Mouse (Mus musculus) lung, embryonic 14.5 days (tissue): ENCODE data around the gene Papss2. TPM values are rescaled to one million over a fixed set of nuclear protein-coding genes. Genes with fewer than 3 reads are reported as not detected.

Source experiments
- ATAC-seq: fragments of 200-750 bp; cut with Nextera tagmentation; 2 replicates; pipeline ENCODE4 v1.8.0; 2017; ENCODE audit warnings: mild to moderate bottlenecking, moderate TSS enrichment, moderate library complexity; ENCODE audit not compliant: insufficient read depth
- DNase-seq: peaks from one replicate; pipeline ENCODE4 v3.0.0-alpha.2; 2015
- H3K27ac ChIP-seq: fragments of 300-500 bp; sonication (generic); 2 replicates; pipeline ENCODE4 v1.5.1; 2014; ENCODE audit warnings: low read depth, mild to moderate bottlenecking, moderate library complexity
- H3K27me3 ChIP-seq: fragments of 300-500 bp; sonication (generic); 2 replicates; pipeline ENCODE4 v1.6.1; 2014; ENCODE audit warnings: low read length, control low read depth; ENCODE audit not compliant: insufficient read depth
- H3K36me3 ChIP-seq: fragments of 300-500 bp; sonication (generic); 2 replicates; pipeline ENCODE4 v1.6.1; 2014; ENCODE audit warnings: control low read depth; ENCODE audit not compliant: insufficient read depth
- H3K4me1 ChIP-seq: fragments of 300-500 bp; sonication (generic); 2 replicates; pipeline ENCODE4 v1.6.1; 2014; ENCODE audit warnings: antibody characterized with exemption, control low read depth; ENCODE audit not compliant: insufficient read depth
- H3K4me2 ChIP-seq: fragments of 300-500 bp; sonication (generic); 2 replicates; pipeline ENCODE4 v1.6.1; 2014; ENCODE audit warnings: mild to moderate bottlenecking
- H3K4me3 ChIP-seq: fragments of 300-500 bp; sonication (generic); 2 replicates; pipeline ENCODE4 v1.5.1; 2014; ENCODE audit warnings: low read depth, low read length
- H3K9ac ChIP-seq: fragments of 300-500 bp; sonication (generic); 2 replicates; pipeline ENCODE4 v1.6.1; 2014
- H3K9me3 ChIP-seq: fragments of 300-500 bp; sonication (generic); 2 replicates; pipeline ENCODE4 v1.6.1; 2016; ENCODE audit warnings: low read depth, low read length, control low read depth
- CTCF ChIP-seq: IDR thresholded peaks from 2 replicates; pipeline ENCODE4 v1.5.1; 2016; ENCODE audit warnings: antibody characterized with exemption, low read depth
- WGBS: fragments of 180-500 bp; shearing (Covaris S2); extraction: QIAGEN DNeasy Blood & Tissue Kit; methylation state at CpG from one replicate; pipeline ENCODE4 v1.1.7; 2014; 5-methylcytosine and 5-hydroxymethylcytosine counted together
- polyA plus RNA-seq: library from polyadenylated mRNA; unstranded; fragments of >200 nt; fragmentation: Nextera tagmentation; extraction: Ambion mirVana; gene quantifications from 2 replicates; pipeline ENCODE4 v1.2.1, GENCODE M21; 2014

Papss2 gene
- polyA plus RNA-seq, 1 experiment from 2014 or later = 3.4 TPM

DNA sequence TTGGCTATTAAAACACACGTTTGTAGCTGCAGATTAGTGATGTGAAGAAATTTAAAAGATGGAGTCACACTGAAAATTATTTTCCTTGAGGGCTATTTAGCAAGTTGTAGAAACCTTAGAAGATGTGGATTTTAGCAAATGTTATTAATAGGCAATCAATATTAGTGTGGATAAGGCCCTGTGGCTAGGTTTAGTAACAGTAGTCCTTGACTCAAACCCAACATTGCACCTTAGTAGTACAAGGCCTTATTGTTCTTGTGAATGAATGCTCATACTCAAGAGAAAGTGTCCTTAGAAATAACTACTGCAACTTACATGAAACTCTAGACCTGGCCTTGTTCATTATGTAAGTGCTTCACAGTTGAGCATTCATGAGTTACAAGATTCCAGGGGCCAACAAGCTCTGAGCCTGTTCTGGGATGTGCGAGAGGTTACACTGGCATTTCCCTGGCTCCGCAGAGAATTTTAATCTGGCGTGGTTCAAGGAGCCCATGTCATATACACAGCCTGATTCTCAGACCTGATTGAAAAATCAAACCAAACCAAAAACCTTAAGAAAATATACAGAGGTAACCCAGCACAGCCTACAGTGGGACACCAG, 10.7 kb downstream of the Papss2 start:
- no peak overlapping the region for H3K4me3 ChIP-seq
- 51% methylated on average over 4 of the region's 4 CpGs for WGBS
- H3K9ac ChIP-seq = no peak overlapping the region
- no peak for ATAC-seq
- no peaks in the 10 kb centered on the region for H3K4me1 ChIP-seq
- H3K27me3 ChIP-seq = no peaks in the 10 kb centered on the region
- TF ChIP-seq CTCF = no peak
- DNase-seq = no peak
- H3K27ac ChIP-seq = no peak overlapping the region
- H3K36me3 ChIP-seq = no peaks in the 10 kb centered on the region
- no peak overlapping the region for H3K4me2 ChIP-seq
- no peaks in the 10 kb centered on the region for H3K9me3 ChIP-seq

- 40% methylated on average over 8 of the region's 8 CpGs for WGBS
- Histone ChIP-seq H3K4me2 (no peak overlapping the region), H3K27ac (no peak overlapping the region), H3K4me3 (no peak overlapping the region), H3K9ac (no peak overlapping the region), H3K27me3 (no peaks in the 10 kb centered on the region), H3K36me3 (no peaks in the 10 kb centered on the region), H3K4me1 (no peaks in the 10 kb centered on the region), H3K9me3 (no peaks in the 10 kb centered on the region)
- DNase-seq (peak; percentile 19), ATAC-seq (no peak)
- no peak for TF ChIP-seq CTCF
Measured at GRCm38 (mm10) chr19:32607036-32607435, 11.4 kb downstream of the Papss2 start.

DNA sequence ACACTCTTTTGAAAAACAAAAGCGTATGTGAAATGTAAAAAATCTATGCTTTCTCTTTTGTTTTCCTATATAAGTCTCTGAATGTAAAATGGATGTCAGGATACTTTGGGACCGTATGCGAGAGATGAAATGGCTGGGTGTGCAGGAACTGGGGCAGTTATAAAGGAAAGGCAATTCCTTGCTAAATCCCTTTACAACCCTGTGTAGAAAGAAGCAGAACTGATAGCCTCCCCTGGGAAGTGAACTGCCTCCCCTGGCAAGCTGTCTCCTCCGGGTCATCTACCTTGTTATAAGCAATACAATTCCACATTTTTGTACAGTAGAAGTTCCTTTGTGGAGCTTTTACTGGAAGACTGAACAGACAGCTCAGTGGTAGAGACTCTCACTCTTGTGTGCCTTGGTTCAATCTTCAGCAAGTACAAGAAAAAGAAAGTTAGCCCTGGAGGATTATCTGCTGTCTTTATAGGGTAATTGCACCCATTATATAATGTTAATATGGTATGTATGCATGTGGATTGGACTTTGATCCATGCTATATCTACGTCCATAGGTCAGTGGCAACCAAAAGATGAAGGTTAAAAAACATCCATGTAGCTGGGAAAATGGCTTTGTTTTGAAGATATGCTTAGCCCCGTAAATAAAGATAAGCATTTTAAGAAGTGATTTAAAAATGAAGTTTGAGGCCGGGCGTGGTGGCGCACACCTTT, 15.9 kb downstream of the Papss2 start:
- WGBS = 90% methylated on average over 9 of the region's 9 CpGs
- DNase-seq = no peak
- Histone ChIP-seq H3K4me2 (no peak overlapping the region), H3K9me3 (no peaks in the 10 kb centered on the region), H3K4me1 (no peaks in the 10 kb centered on the region), H3K36me3 (no peaks in the 10 kb centered on the region), H3K27me3 (no peaks in the 10 kb centered on the region), H3K9ac (no peak overlapping the region), H3K27ac (no peak overlapping the region), H3K4me3 (no peak overlapping the region)
- no peak for ATAC-seq
- TF ChIP-seq CTCF = no peak

DNA sequence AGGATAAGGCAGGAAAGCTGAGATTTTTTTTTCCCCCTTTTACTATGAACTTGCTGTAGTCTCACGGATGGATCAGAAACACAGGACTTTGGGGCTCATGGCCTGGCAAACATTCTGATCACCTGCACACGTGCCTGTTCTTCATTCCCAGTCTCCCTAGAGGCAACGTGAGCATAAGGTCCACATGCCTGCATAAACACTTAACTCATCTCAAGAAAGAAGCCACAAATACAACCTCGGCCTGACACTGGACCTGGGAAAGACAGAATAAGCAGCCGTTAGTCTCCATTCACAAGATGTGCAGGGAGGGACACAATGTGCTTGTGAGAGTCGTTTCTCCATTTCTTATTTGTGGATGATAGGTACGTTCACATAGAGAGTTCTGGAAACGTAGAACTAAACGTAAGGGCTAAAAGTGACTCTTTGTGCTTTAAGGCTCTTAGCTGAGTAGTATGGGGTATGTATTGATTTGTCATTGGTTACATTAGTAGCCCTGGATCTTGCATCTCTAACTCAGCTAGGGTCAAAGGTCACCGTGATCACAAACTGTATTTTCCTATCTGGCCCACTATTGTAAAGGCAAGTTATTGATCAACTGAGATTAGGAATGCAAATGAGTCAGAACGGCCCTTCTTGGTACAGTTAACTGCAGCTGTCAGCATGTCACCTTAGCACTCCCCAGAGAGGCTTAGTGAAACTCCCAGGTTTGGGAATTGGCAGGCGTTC, 18.6 kb downstream of the Papss2 start:
- 77% methylated on average over 12 of the region's 12 CpGs for WGBS
- no peak for DNase-seq
- no peak overlapping the region for H3K4me2 ChIP-seq
- no peaks in the 10 kb centered on the region for H3K36me3 ChIP-seq
- ATAC-seq = no peak
- no peaks in the 10 kb centered on the region for H3K9me3 ChIP-seq
- TF ChIP-seq CTCF = no peak
- H3K4me3 ChIP-seq = no peak overlapping the region
- no peaks in the 10 kb centered on the region for H3K4me1 ChIP-seq
- no peak overlapping the region for H3K9ac ChIP-seq
- H3K27ac ChIP-seq = no peak overlapping the region
- no peaks in the 10 kb centered on the region for H3K27me3 ChIP-seq

DNA sequence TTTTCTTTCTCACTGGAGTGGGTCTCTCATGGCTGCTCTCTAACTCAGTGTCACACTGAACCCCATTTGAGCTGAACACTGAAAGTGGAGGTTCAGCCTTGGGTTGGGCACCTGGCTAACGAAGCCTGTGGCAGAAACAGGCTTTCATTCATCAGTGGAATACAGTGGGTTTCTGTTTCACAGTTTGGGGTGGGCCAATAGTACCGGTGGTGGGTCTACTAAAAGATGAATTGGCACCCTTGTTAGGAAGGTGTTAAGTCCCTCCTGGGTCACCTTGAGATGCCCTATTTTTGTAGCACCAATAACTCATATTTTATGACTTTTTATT, 19.1 kb downstream of the Papss2 start:
- H3K4me3 ChIP-seq = no peak overlapping the region
- no peak overlapping the region for H3K9ac ChIP-seq
- WGBS = 74% methylated on average over 2 of the region's 2 CpGs
- H3K27ac ChIP-seq = no peak overlapping the region
- no peak for ATAC-seq
- H3K9me3 ChIP-seq = no peaks in the 10 kb centered on the region
- no peak for TF ChIP-seq CTCF
- H3K4me2 ChIP-seq = no peak overlapping the region
- no peaks in the 10 kb centered on the region for H3K4me1 ChIP-seq
- H3K36me3 ChIP-seq = no peaks in the 10 kb centered on the region
- no peak for DNase-seq
- H3K27me3 ChIP-seq = no peaks in the 10 kb centered on the region

DNA sequence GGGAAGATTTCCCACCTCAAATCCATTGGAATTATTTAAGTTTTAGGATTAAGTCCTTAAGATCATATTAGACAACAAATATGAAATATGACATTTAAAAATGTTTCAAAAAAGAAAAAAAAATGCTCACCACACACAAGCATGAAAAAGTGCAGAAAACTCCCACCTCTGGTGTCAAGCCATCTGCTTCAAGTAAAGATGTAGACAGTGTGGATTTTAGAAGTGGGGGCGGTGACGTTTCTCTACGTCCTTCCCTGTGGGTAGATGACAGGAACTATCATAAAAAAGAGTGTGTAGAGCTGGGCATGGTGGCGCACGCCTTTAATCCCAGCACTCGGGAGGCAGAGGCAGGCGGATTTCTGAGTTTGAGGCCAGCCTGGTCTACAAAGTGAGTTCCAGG, 21.1 kb downstream of the Papss2 start:
- no peak for TF ChIP-seq CTCF
- ATAC-seq = no peak
- Histone ChIP-seq H3K4me3 (no peak overlapping the region), H3K27ac (no peak overlapping the region), H3K4me1 (no peaks in the 10 kb centered on the region), H3K4me2 (no peak overlapping the region), H3K27me3 (no peaks in the 10 kb centered on the region), H3K9ac (no peak overlapping the region), H3K9me3 (no peaks in the 10 kb centered on the region), H3K36me3 (no peaks in the 10 kb centered on the region)
- WGBS = 92% methylated on average over 7 of the region's 7 CpGs
- no peak for DNase-seq

DNA sequence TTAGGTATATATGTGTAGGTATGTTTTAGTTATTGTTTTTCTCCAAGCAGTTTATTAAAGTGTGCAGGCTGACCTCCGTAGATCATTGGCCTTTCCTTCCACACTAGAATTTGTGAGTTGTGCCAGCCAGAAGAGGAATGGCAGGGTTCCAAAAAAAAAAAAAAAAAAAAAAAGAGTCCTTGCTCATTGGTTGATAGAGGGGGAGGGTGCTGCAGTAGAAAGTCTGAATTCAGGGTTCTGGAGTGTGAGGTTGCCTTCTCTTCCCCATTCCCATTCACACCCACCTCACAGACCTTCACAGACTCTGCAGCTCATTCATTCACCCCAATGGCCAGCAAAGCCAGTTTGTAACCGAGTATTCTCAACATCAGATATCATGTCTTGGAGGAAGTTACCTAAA, 24.1 kb downstream of the Papss2 start:
- no peak for ATAC-seq
- Histone ChIP-seq H3K9ac (no peak overlapping the region), H3K4me1 (no peaks in the 10 kb centered on the region), H3K4me3 (no peak overlapping the region), H3K27ac (no peak overlapping the region), H3K27me3 (no peaks in the 10 kb centered on the region), H3K4me2 (no peak overlapping the region), H3K9me3 (no peaks in the 10 kb centered on the region), H3K36me3 (no peaks in the 10 kb centered on the region)
- no peak for DNase-seq
- 70% methylated on average over 2 of the region's 2 CpGs for WGBS
- no peak for TF ChIP-seq CTCF
